Mouse (Mus musculus) stomach, postnatal 0 days (tissue): Measurements from ENCODE around the gene Clasp1.

Source experiments
- CTCF ChIP-seq: IDR thresholded peaks from 2 replicates; pipeline ENCODE4 v1.5.1; 2016; ENCODE audit warnings: antibody characterized with exemption, low read depth, mild to moderate bottlenecking, moderate library complexity
- EP300 ChIP-seq: optimal IDR thresholded peaks from 2 replicates; pipeline ENCODE3; 2016; ENCODE audit warnings: antibody characterized with exemption

DNA sequence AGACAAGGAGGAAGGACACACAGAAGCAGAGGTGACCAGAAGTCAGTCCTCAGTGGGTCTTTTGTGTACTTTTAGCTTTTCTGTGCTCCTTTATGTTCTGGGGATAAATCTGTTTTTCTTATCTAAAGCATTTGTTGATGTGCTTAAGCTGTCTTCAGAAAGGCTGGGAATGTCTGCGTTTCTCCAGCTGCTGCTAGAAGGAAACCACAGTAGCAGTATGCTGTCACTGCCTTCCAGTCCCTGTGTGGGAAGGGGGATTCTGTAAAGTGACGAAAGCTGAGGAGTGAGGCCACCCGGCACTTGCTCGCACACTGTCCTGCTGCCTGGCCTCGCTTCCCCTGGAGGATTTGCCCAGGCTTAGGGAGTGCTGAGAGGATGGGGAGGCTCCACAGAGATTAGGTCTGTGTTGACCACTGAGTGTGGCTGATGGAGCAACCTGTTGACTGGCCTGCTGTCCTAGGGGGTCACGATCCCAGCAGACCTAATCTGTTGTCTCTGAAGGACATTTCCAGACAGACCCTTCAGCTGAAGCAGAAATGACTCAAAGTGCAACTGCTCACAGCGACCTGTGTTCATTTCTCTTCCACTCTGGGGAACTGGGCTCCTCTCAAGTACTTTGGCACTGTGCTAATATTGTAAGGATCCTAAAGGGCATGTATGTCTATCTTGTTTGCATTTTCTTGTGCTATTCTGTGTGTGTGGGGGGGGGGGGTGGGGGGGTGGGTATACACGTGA lies 93.6 kb downstream of the Clasp1 start:
- no peak for TF ChIP-seq CTCF
- no peak for TF ChIP-seq EP300
